Mouse (Mus musculus): ENCODE data around the gene Rho.

Gene Rho

GRCm38 (mm10) chr6:115975606-115976005 is 44.1 kb downstream of the Rho start:
- DNase-seq (ENCODE audit: low spot score in 2 of 2), result no peak

GRCm38 (mm10) chr6:115977810-115978209 is 46.3 kb downstream of the Rho start:
- no peak for DNase-seq (ENCODE audit: low spot score in 2 of 2)

GRCm38 (mm10) chr6:115978596-115978995 is 47.0 kb downstream of the Rho start:
- no peak for DNase-seq (ENCODE audit: low spot score in 2 of 2)

- DNase-seq (ENCODE audit: low spot score in 2 of 2), result no peak
These were observed 51.3 kb downstream of the Rho start for GRCm38 (mm10) chr6:115982889-115983288.

GRCm38 (mm10) chr6:115983306-115984038 is 51.9 kb downstream of the Rho start:
- no peak for DNase-seq (ENCODE audit: low spot score in 2 of 2)

GRCm38 (mm10) chr6:115984580-115984979 is 53.0 kb downstream of the Rho start:
- no peak for DNase-seq (ENCODE audit: low spot score in 2 of 2)

- no peak for DNase-seq (ENCODE audit: low spot score in 2 of 2)
These were observed 54.1 kb downstream of the Rho start for GRCm38 (mm10) chr6:115985622-115986021.

GRCm38 (mm10) chr6:115986472-115987095 is 55.0 kb downstream of the Rho start:
- DNase-seq (ENCODE audit: low spot score in 2 of 2), result no peak

- no peak for DNase-seq (ENCODE audit: low spot score in 2 of 2)
These were observed 55.7 kb downstream of the Rho start for GRCm38 (mm10) chr6:115987096-115987747.

- DNase-seq (ENCODE audit: low spot score in 2 of 2), result no peak
These were observed 57.5 kb downstream of the Rho start for GRCm38 (mm10) chr6:115989032-115989431.

GRCm38 (mm10) chr6:115989607-115990006 is 58.1 kb downstream of the Rho start:
- DNase-seq (ENCODE audit: low spot score in 2 of 2), result peak in 1 of 2 experiments; percentile 66
